Mouse (Mus musculus): Measurements from ENCODE around the gene B4galt1. TPM values are rescaled to one million over a fixed set of nuclear protein-coding genes. Genes with fewer than 3 reads are reported as not detected.

Gene B4galt1
- total RNA-seq, 2 experiments from 2014 or later = 6.5 to 9.0 TPM

GRCm38 (mm10) chr4:40874794-40875552 is 21.2 kb upstream of the B4galt1 start:
- no peak for DNase-seq (ENCODE audit: low spot score in 2 of 2)
- intact Hi-C loops (cut with DNase I) = no loop called here

DNA sequence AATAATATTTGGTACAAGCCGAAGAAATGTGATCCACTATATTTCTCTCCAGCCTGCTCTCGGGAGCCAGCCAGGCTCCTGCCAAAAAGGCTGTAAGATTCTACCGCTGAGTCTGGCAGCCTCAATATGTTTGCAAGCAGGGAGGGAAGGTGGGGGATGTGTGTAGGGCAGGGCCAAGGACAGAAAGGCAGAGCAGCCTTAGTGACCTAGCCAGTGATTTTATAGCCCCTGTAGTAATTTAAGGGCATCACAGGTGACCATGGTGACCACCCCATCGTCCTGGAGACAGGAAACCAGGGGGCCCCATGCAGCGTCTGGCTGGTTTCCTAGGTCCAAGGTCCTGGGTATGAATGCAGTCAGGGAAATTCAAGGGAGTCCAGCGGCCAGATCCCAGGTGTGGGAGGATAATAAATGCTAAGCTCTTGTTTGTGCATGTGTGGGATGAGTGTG is 20.4 kb upstream of the B4galt1 start:
- intact Hi-C loops (cut with DNase I) = no loop called here
- DNase-seq (ENCODE audit: low spot score in 2 of 2) = no peak

- intact Hi-C loops (cut with DNase I) = no loop called here
- DNase-seq (ENCODE audit: low spot score in 2 of 2) = no peak
Observed at GRCm38 (mm10) chr4:40873320-40873719, 19.5 kb upstream of the B4galt1 start.

DNA sequence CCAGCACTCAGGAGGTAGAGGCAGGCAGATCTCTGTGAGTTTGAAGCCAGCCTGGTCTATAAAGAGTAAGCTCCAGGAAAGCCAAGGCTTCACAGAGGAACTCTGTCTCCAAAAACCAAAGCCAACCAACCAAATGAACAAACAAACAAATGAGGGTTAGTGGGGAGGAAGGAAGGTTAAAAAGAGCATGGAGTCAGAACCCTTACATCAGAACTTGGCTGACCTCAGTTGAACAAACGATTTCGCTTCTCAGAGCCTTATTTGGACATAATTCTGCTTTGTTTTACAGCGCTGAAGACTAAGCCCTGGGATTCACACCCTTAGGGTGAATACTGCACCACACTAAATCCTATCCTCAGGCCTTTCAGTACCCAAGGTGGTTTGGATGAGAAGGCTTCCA is 18.3 kb upstream of the B4galt1 start:
- no peak for DNase-seq (ENCODE audit: low spot score in 2 of 2)
- intact Hi-C loops (cut with DNase I) = no loop called here

- DNase-seq (ENCODE audit: low spot score in 2 of 2) = no peak
- intact Hi-C loops (cut with DNase I) = no loop called here
Observed at GRCm38 (mm10) chr4:40870206-40870605, 16.4 kb upstream of the B4galt1 start.

DNA sequence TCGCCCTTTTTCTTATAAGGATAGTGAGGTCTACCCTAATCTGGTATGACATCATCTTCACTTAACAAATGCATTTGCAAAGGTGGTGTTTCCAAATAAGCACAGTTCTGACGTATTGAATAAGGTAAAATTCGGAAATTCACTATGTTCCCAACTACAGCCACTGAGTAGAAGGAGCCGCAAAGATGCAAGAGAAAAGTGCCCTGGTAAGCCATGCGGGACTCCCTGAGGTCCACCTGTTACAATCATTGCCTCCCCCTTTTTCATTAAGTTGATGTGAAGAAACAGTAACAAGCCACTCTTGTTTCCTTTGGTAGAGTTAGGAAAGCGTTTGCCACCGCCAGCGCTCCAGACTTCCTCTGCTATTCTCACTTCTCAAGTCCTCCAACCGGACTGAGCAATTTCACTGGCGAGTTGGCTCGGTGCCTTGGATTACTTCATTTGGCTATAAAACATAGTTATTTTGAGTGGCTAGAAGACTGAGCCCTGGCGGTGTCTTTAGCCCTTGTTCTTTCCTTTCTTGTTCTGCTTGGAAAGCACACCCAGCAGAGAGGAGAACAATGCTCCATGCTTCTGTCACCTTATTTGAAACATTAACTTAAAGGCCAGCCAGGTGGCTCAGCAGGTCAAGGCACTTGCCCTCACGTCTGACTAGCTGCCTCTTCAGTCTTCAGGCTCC is 14.9 kb upstream of the B4galt1 start:
- peak; percentile 55 to 74 for DNase-seq (ENCODE audit: low spot score in 2 of 2)
- intact Hi-C loops (cut with DNase I) = no loop called here

DNA sequence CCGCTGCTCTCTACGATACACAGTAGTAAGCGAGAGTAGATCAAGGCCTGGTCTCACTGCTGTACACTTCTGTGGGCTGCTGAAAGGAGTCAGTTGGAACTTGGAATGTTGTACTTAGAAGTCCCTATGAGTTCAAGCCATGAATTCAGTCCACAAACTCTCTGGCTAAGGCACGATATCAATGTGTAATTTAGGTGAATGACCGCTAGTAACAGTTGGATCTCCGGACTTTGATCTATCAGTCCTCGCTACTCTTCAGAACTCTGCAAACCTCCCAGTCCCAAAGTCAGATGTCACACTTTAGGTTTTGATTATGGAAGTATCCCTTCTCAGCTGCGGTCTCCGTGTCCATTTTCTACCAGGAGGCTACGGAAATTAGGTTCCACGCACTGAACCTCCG is 10.6 kb upstream of the B4galt1 start:
- no peak for DNase-seq (ENCODE audit: low spot score in 2 of 2)
- intact Hi-C loops (cut with DNase I) = no loop called here

DNA sequence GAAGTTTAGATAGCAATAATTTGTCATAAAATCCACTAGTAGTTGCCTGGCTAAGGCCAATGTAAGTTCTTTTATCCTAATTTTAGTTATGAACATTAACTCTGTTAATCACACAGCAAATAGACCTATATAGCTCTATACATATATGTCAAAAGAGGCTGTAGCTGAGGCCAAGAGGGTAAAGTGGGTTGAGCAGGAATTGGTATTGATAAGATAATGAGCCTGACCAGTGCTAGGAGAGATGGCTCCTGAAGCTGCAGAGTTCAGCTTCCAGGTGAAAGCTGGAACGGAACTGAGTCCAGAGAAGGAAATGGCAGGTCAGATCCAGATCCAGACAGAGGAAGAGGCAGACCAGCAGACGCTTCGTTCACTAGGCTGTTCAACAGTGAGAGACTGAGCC is 9.5 kb upstream of the B4galt1 start:
- intact Hi-C loops (cut with DNase I) = no loop called here
- no peak for DNase-seq (ENCODE audit: low spot score in 2 of 2)

DNA sequence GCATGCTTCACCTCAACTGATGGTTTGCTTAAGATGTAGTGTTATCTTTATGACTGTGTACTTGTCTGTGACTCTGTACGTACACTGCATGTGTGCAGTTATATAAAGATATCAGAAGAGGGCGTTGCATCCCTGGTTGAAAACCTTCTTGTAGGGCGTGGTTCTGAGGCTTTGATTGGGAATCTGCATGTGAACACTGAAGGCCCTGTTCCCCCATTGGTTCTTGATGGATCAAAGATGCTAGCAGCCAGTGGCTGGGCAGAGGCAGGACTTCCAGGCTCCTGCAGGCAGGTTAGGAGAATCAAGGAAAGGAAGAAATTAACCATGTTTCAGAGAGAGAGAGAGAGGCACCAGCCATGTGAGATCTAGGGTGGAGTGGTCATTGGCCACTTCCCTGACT is 7.3 kb upstream of the B4galt1 start:
- intact Hi-C loops (cut with DNase I) = no loop called here

DNA sequence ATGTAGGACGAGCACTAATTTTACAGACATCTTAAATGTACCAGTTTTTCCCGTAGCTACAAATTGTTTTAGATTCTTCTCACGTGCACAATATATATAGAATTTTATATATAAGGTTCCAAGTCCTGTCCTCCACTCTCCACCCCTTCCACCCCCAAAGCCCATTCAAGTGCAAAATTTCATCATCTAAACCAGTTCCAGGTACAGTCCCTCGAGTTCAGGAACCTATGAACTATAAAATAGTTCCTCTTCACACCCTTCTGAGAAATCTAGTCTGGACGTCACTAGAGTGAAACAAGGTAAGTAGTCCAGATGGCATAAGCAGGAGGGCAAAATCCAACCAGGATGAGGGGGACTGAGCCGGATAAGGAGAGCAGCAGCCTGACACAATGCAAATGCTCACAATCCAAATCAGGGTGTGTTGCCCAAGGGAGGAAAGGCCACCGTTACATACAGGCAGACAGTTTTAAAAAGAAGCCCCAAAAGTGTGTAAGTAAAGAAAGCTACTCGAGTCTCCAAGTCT is 4.1 kb upstream of the B4galt1 start:
- intact Hi-C loops (cut with DNase I) = no loop called here
- DNase-seq (ENCODE audit: low spot score in 2 of 2) = no peak

More for the DNA sequence above, 7.3 kb upstream of the B4galt1 start:
- no peak for DNase-seq (ENCODE audit: low spot score in 2 of 2)

- intact Hi-C loops (cut with DNase I) = no loop called here
- no peak for DNase-seq (ENCODE audit: low spot score in 2 of 2)
Observed at GRCm38 (mm10) chr4:40856571-40856970, 2.8 kb upstream of the B4galt1 start.

DNA sequence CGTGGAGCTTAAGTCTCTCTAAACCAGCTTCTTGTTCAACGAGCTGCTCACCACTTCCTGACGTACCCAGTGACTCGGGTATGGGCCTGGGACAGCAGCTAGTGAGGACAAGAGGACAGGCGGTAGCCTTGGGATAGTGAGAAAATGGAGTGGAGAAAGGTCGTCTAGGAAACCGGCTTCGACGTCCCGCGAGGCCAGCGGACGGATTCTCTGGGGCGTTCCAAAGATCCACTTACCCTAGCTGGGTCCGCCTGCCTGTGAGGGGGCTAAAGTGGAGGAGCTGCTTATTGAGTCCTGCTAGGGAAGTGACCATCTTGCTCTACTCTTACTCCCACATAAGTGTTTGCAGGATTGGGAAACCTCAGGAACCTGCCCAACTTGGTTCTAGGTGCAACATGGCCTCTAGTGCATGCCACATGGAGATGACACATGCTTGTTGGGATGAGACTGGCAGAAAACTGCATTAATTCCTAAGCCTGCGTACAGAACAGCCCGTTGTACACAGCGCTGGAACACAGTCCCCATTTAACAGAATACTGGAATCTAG is 655 bp upstream of the B4galt1 start:
- peak in 1 of 2 experiments; percentile 35 for DNase-seq (ENCODE audit: low spot score in 2 of 2)
- intact Hi-C loops (cut with DNase I) = no loop called here

GRCm38 (mm10) chr4:40852861-40853564 is 792 bp downstream of the B4galt1 start:
- intact Hi-C loops (cut with DNase I) = no loop called here
- no peak for DNase-seq (ENCODE audit: low spot score in 2 of 2)

DNA sequence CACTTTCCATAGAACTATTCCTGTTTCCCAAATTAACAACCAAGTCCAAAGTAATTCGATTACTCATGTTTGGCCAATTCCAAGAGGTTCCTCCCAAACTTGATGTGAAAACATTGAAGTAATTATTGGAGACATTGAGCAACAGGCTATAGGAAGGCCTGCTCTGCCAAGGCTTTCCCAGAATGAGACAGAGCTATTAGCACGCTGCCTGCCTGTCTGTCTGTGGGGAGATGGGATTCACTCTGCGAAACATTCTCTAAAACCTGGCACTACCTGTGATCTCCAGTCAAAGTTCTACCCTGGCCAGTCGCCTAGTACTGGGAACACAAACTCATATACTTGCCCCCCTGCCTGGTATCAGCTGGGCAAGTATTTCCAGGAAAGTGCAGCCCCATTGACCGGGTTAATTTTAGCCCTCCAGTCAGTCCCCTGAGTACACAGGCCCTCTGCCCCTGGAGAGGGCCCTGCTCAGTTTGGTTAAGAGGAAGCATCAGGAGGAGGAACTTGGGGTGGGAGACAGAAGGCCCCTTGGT is 1.5 kb downstream of the B4galt1 start:
- no peak for DNase-seq (ENCODE audit: low spot score in 2 of 2)
- intact Hi-C loops (cut with DNase I) = no loop called here

DNA sequence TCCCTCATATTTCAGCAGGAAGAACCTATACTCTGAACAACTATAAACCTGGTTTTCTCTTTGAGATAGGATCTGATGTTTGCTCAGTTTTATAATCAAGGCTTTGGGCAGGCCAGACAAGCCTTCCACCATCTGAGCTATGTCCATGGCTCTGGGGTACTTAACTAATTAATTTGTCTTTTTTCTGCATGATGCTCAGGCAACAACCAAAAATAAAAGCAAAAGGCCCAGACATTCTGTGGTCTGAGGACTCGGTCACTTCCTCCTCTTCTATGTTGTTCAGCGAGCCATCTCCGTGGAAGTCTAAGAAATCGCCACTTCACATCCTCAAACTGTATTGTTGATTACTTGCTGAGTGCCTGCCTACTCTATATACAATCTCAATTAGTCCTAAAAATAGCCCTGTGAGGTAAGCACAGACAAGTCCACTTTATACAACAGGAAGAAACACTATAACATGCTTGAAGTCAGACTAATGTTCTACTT is 2.0 kb downstream of the B4galt1 start:
- intact Hi-C loops (cut with DNase I) = no loop called here
- DNase-seq (ENCODE audit: low spot score in 2 of 2) = no peak

GRCm38 (mm10) chr4:40851031-40851762 is 2.6 kb downstream of the B4galt1 start:
- intact Hi-C loops (cut with DNase I) = no loop called here
- no peak for DNase-seq (ENCODE audit: low spot score in 2 of 2)

- intact Hi-C loops (cut with DNase I) = no loop called here
- no peak for DNase-seq (ENCODE audit: low spot score in 2 of 2)
Observed at GRCm38 (mm10) chr4:40850582-40850981, 3.2 kb downstream of the B4galt1 start.

DNA sequence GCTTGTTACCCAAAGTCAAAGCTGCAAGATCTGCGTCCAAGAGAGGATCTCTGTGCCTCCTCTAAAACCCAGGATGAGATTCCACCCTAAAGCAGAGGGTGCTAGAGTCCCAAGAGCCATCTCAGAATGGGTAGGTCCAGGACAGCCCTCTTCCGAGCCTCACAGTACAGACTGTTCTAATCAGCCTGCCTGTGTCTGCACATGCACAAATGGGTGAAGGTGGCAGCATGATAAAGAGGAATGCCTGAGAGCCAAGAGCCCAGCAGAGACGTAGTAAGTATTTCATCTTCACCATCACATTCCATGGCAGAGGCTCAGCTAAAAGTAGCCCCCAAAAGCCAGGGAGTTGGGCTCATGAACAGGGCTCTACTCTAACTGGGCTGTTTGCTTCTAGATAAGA is 4.3 kb downstream of the B4galt1 start:
- intact Hi-C loops (cut with DNase I) = no loop called here

GRCm38 (mm10) chr4:40848246-40848645 is 5.6 kb downstream of the B4galt1 start:
- no peak for DNase-seq (ENCODE audit: low spot score in 2 of 2)

More for the DNA sequence above, 4.3 kb downstream of the B4galt1 start:
- no peak for DNase-seq (ENCODE audit: low spot score in 2 of 2)

More at GRCm38 (mm10) chr4:40848246-40848645, 5.6 kb downstream of the B4galt1 start:
- intact Hi-C loops (cut with DNase I) = no loop called here

Measured in left cerebral cortex, postnatal 14 days (tissue).